Mouse (Mus musculus) G1E-ER4 (cell line): Measurements from ENCODE around the gene Erc2. TPM values are rescaled to one million over a fixed set of nuclear protein-coding genes. Genes with fewer than 3 reads are reported as not detected.

Source experiments
- GATA1 ChIP-seq: IDR thresholded peaks from one replicate; pipeline ENCODE4 v1.8.0; 2012; ENCODE audit warnings: low read length, inconsistent platforms
- polyA plus RNA-seq: library from polyadenylated mRNA; stranded (reverse); fragments of >175 nt; gene quantifications from 2 replicates; pipeline ENCODE4 v1.2.3, GENCODE M21; 2012

Gene Erc2
- polyA plus RNA-seq, 1 experiment = not detected

GRCm38 (mm10) chr14:27721759-27722158 lies 99.5 kb downstream of the Erc2 start:
- no peak for TF ChIP-seq GATA1

- no peak for TF ChIP-seq GATA1
These were observed 105.3 kb downstream of the Erc2 start for GRCm38 (mm10) chr14:27727541-27727940.

- no peak for TF ChIP-seq GATA1
These were observed 108.9 kb downstream of the Erc2 start for GRCm38 (mm10) chr14:27731086-27731485.

- no peak for TF ChIP-seq GATA1
These were observed 117.2 kb downstream of the Erc2 start for GRCm38 (mm10) chr14:27739436-27739835.

GRCm38 (mm10) chr14:27741248-27741916 lies 119.2 kb downstream of the Erc2 start:
- no peak for TF ChIP-seq GATA1

GRCm38 (mm10) chr14:27754340-27754739 lies 132.1 kb downstream of the Erc2 start:
- no peak for TF ChIP-seq GATA1

GRCm38 (mm10) chr14:27756901-27757300 lies 134.7 kb downstream of the Erc2 start:
- TF ChIP-seq GATA1 = no peak

- TF ChIP-seq GATA1 = no peak
These were observed 136.0 kb downstream of the Erc2 start for GRCm38 (mm10) chr14:27758230-27758629.

- no peak for TF ChIP-seq GATA1
These were observed 136.9 kb downstream of the Erc2 start for GRCm38 (mm10) chr14:27759069-27759628.

- no peak for TF ChIP-seq GATA1
These were observed 137.8 kb downstream of the Erc2 start for GRCm38 (mm10) chr14:27759982-27760381.

- no peak for TF ChIP-seq GATA1
These were observed 153.1 kb downstream of the Erc2 start for GRCm38 (mm10) chr14:27775367-27775766.

GRCm38 (mm10) chr14:27778503-27778902 lies 156.3 kb downstream of the Erc2 start:
- TF ChIP-seq GATA1 = no peak

- TF ChIP-seq GATA1 = no peak
These were observed 156.9 kb downstream of the Erc2 start for GRCm38 (mm10) chr14:27778982-27779701.

GRCm38 (mm10) chr14:27781221-27781620 lies 159.0 kb downstream of the Erc2 start:
- no peak for TF ChIP-seq GATA1

- no peak for TF ChIP-seq GATA1
These were observed 162.6 kb downstream of the Erc2 start for GRCm38 (mm10) chr14:27784826-27785225.

GRCm38 (mm10) chr14:27785562-27785961 lies 163.3 kb downstream of the Erc2 start:
- no peak for TF ChIP-seq GATA1
